Mouse (Mus musculus) hindbrain, embryonic 11.5 days (tissue): Measurements from ENCODE around the gene Wipi2. TPM values are rescaled to one million over a fixed set of nuclear protein-coding genes. Genes with fewer than 3 reads are reported as not detected.

ENCODE experiments used
- ATAC-seq: fragments of 200-750 bp; cut with Nextera tagmentation; 2 replicates; pipeline ENCODE4 v1.8.0; 2017; ENCODE audit warnings: mild to moderate bottlenecking, moderate TSS enrichment, moderate library complexity; ENCODE audit not compliant: low FRiP score
- DNase-seq: peaks from one replicate; pipeline ENCODE4 v3.0.0-alpha.2; 2015; ENCODE audit warnings: low spot score
- H3K27ac ChIP-seq: fragments of 300-500 bp; sonication (generic); 2 replicates; pipeline ENCODE4 v1.5.1; 2014; ENCODE audit warnings: mild to moderate bottlenecking, low read depth, low read length
- H3K27me3 ChIP-seq: fragments of 300-500 bp; sonication (generic); 2 replicates; pipeline ENCODE4 v1.6.1; 2014; ENCODE audit warnings: mild to moderate bottlenecking, low read length, moderate library complexity, mixed read lengths; ENCODE audit not compliant: control insufficient read depth, insufficient read depth
- H3K36me3 ChIP-seq: fragments of 300-500 bp; sonication (generic); 2 replicates; pipeline ENCODE4 v1.6.1; 2014; ENCODE audit warnings: mild to moderate bottlenecking, low read length, moderate library complexity, mixed read lengths; ENCODE audit not compliant: control insufficient read depth, insufficient read depth
- H3K4me1 ChIP-seq: fragments of 300-500 bp; sonication (generic); replicated peaks from 2 replicates; pipeline ENCODE4 v1.6.1; 2014; ENCODE audit warnings: low read length, mixed read lengths; ENCODE audit not compliant: control insufficient read depth, insufficient read depth
- H3K4me2 ChIP-seq: fragments of 300-500 bp; sonication (generic); replicated peaks from 2 replicates; pipeline ENCODE4 v1.6.1; 2014; ENCODE audit warnings: mild to moderate bottlenecking, low read depth, low read length
- H3K4me3 ChIP-seq: fragments of 300-500 bp; sonication (generic); 2 replicates; pipeline ENCODE4 v1.5.1; 2014; ENCODE audit warnings: low read depth, low read length
- H3K9ac ChIP-seq: fragments of 300-500 bp; sonication (generic); 2 replicates; pipeline ENCODE4 v1.6.1; 2014; ENCODE audit warnings: low read depth, low read length
- H3K9me3 ChIP-seq: fragments of 300-500 bp; sonication (generic); 2 replicates; pipeline ENCODE4 v1.6.1; 2016; ENCODE audit warnings: low read length; ENCODE audit not compliant: control insufficient read depth
- WGBS: fragments of 180-500 bp; shearing (Covaris S2); extraction: QIAGEN DNeasy Blood & Tissue Kit; methylation state at CpG from one replicate; pipeline ENCODE4 v1.1.7; 2014; 5-methylcytosine and 5-hydroxymethylcytosine counted together
- polyA plus RNA-seq: library from polyadenylated mRNA; unstranded; fragments of >200 nt; fragmentation: Nextera tagmentation; extraction: Ambion mirVana; gene quantifications from 2 replicates; pipeline ENCODE4 v1.2.1, GENCODE M21; 2014

Gene Wipi2
- polyA plus RNA-seq, 1 experiment from 2014 or later = 43.3 TPM

DNA sequence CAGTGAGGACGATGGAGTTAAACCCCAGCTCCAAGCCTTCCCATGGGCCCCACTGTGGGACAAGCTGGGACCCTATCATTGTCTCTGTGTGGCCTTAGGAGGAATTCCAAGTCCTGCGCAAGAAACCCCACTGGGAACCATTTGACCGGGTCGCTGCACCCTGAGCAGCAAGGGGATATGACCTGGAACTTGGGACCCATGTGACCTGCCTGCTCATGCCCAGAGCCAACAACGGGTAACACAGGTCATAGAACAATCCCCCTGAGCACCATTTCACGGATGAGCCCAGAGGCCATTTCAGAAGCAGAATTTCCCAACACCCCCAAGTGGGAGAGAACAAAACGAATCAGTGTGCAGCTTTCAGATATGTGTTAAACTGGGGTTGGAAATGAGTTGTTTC lies 23.1 kb upstream of the Wipi2 start:
- Histone ChIP-seq H3K4me3 (no peak overlapping the region), H3K9ac (no peak overlapping the region), H3K4me2 (no peak overlapping the region), H3K9me3 (no peaks in the 10 kb centered on the region), H3K4me1 (peaks cover 4% of the 10 kb centered on the region; the same call in 1 of the 2 replicates), H3K27ac (no peak overlapping the region), H3K36me3 (no peaks in the 10 kb centered on the region), H3K27me3 (peaks cover 3% of the 10 kb centered on the region; the same call in 1 of the 2 replicates)
- no peak for ATAC-seq
- WGBS = 73% methylated on average over 7 of the region's 7 CpGs
- no peak for DNase-seq

DNA sequence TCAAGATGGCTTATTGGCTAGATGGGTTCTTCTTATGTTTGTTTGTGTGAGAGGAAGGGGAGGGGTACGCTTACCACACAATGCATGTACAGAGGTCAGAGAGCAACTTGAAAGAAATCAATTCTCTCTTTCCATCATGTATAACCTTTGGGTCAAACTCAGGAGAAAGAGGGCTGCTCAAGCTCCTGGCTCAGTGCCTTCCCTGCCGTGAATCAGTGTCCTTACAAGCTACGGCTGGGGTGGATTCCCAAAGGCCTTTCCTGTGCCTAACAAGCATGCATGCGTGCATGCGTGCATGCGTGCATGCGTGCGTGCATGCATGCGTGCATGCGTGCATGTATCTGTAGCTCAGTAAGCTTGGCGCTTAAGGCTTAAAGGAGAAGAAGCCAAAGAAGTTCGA lies 22.2 kb upstream of the Wipi2 start:
- 82% methylated on average over 12 of the region's 12 CpGs for WGBS
- H3K4me1 ChIP-seq = peaks cover 4% of the 10 kb centered on the region; the same call in 1 of the 2 replicates
- no peak overlapping the region for H3K4me3 ChIP-seq
- no peaks in the 10 kb centered on the region for H3K36me3 ChIP-seq
- H3K9me3 ChIP-seq = no peaks in the 10 kb centered on the region
- no peak overlapping the region for H3K9ac ChIP-seq
- no peak for DNase-seq
- no peak for ATAC-seq
- H3K27me3 ChIP-seq = peaks cover 3% of the 10 kb centered on the region; the same call in 1 of the 2 replicates
- H3K27ac ChIP-seq = no peak overlapping the region
- H3K4me2 ChIP-seq = no peak overlapping the region

DNA sequence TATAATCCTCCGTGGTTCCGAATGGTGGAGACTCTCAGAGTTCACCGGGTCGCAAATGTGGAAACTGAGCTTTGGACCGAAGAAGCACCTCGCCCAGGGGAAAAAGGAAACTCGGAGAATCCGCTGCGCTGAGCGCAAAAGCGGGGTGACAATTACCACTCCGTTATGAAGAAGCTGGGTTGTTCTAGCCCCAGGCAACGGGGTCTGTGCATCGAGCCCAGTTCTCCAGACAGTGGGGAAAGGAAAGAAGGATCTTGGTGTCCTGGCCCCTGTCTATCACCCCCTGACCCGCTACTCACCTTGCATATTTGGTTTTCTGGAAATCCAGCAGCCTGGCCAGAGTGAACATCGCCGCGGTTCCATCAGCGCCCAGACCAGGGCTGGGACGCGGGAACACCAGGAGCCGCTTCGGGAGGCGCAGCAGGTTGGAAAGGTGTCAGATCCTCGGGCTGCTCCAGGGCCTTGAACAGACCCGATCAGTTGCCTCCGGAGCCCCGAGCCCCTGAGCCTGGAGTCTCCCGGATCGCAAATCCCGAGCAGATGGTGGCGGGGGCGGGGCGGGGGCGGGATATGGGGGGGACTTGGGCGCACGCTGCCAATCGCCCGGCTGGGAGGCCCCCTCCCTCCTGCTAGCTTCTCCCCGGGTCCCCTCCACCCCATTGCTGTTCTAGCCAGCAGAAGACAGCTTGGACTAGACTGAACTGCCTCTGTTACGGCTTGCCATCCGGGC lies 19.1 kb upstream of the Wipi2 start, which contains the start of gene Mmd2:
Gene Mmd2, minus strand, starts transcription at position 542 of the 730 bp plus-strand sequence.
- DNase-seq (peak; percentile 42), ATAC-seq (peak; percentile 40; the same call in 1 of the 2 replicates)
- Histone ChIP-seq H3K4me3 (peak within 1 kb of the TSS; percentile 36), H3K4me2 (peak within 1 kb of the TSS; percentile 78), H3K27ac (no peak within 1 kb of the TSS), H3K9ac (peak within 1 kb of the TSS; percentile 50; the same call in 1 of the 2 replicates), H3K4me1 (peaks cover 4% of the 10 kb centered on the region; the same call in 1 of the 2 replicates), H3K9me3 (no peaks in the 10 kb centered on the region), H3K36me3 (no peaks in the 10 kb centered on the region), H3K27me3 (peaks cover 3% of the 10 kb centered on the region; the same call in 1 of the 2 replicates)
- 5% methylated on average over 36 of the region's 42 CpGs for WGBS

DNA sequence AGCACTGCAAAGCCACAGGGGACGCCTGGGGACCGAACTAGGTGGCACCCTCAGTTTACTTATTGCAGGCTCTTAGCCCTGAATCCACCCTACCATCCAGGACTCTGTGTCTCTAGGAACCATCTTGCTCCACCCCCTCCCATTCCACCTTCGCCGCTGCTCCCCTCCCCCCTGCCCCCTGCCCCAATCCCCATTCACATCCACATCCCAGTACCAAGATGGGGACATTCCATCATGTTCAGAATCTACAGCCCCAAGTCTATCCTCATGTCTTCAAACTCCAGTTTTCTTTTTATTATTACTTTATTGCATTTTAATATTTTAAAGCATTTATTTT lies 18.5 kb upstream of the Wipi2 start:
- Histone ChIP-seq H3K9me3 (no peaks in the 10 kb centered on the region), H3K4me1 (peaks cover 4% of the 10 kb centered on the region; the same call in 1 of the 2 replicates), H3K27ac (no peak overlapping the region), H3K4me3 (peak overlapping the region; percentile 36), H3K36me3 (no peaks in the 10 kb centered on the region), H3K9ac (peak overlapping the region; percentile 50; the same call in 1 of the 2 replicates), H3K27me3 (peaks cover 3% of the 10 kb centered on the region; the same call in 1 of the 2 replicates), H3K4me2 (peak overlapping the region; percentile 78)
- ATAC-seq (no peak), DNase-seq (peak; percentile 13)
- 4% methylated on average over 4 of the region's 4 CpGs for WGBS

DNA sequence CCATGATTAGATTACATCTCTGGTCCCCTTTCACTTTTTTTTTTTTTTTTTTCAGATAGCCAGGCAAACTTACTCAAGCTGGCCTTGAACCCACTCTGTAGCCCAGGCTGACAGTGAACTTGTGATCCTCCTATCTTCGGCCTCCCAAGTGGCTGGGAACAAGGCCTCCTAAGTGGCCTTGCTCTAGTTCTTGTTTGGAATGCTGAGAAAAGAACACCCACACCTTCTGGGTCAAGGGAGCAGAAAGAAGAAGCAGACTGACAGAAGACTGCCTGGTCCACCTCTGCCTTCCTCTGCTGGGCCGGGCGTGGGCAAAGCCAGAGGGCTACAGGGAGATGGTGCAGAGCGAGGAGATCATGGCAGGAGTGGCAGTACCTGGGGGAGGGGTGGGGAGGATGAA lies 17.1 kb upstream of the Wipi2 start:
- no peak overlapping the region for H3K4me3 ChIP-seq
- no peak overlapping the region for H3K4me2 ChIP-seq
- DNase-seq (no peak), ATAC-seq (no peak)
- H3K9me3 ChIP-seq = no peaks in the 10 kb centered on the region
- no peaks in the 10 kb centered on the region for H3K36me3 ChIP-seq
- peaks cover 4% of the 10 kb centered on the region; the same call in 1 of the 2 replicates for H3K4me1 ChIP-seq
- H3K9ac ChIP-seq = no peak overlapping the region
- H3K27ac ChIP-seq = no peak overlapping the region
- 86% methylated on average over 4 of the region's 4 CpGs for WGBS
- H3K27me3 ChIP-seq = peaks cover 3% of the 10 kb centered on the region; the same call in 1 of the 2 replicates

DNA sequence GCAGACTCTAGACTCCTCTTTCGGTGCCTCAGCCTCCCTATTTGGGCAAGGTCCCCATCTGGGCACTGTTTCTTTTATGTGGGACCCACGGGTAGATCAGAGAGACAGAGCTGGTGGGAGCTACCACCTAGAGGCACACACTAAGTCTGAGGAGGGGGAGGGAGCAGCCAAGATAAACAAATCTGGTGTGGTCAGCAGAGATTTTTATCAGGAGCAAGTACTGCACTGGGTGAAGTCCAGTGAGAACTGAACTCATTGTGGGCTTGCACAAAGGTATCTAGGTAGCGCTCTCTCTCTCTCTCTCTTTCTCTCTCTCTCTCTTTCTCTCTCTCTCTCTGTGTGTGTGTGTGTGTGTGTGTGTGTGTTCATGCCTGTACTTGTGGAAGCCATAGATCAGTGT lies 13.0 kb upstream of the Wipi2 start:
- ATAC-seq (no peak), DNase-seq (no peak)
- no peaks in the 10 kb centered on the region for H3K9me3 ChIP-seq
- 68% methylated on average over 3 of the region's 3 CpGs for WGBS
- no peaks in the 10 kb centered on the region for H3K36me3 ChIP-seq
- no peaks in the 10 kb centered on the region for H3K27me3 ChIP-seq
- H3K9ac ChIP-seq = no peak overlapping the region
- H3K4me1 ChIP-seq = no peaks in the 10 kb centered on the region
- no peak overlapping the region for H3K4me3 ChIP-seq
- H3K27ac ChIP-seq = no peak overlapping the region
- no peak overlapping the region for H3K4me2 ChIP-seq

DNA sequence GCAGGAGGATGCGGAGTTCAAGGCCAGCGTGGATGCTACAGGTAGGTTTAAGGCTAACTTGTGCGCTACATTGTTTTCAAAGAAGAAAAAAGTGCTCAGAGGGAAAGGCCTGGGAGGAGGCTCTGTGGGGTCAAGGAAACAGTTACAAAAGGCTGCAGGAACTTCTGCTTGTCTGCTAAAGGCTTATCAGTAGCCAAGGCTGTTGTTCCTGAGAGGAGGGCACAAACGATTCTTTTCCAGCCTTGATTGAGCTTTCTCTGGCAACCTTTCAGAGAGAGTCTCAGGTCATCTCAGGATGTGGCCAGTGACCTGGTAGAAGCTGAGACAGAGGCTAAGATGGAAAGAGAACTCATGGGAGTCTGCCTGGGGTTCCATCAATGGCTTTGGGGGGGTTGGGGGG lies 11.9 kb upstream of the Wipi2 start:
- 88% methylated on average over 4 of the region's 4 CpGs for WGBS

DNA sequence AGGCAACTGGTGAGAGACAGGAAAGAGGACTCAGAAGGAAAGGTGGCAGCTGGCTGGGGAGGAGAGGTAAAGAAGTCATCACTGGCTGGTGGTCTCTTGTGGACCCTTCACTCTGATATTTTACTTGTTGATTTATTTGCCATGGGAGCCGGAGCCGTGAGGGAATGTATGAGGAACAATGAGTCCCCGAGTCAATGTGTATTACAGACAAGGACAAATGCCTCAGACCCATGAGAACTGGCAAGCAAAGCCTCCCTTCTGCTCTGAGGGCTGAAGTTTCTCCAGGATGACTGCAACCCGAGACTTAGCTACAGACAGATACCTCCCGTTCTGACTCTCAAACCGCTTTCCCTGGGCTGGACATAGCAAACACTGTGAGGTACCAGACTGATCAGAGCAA lies 11.2 kb upstream of the Wipi2 start:
- Histone ChIP-seq H3K36me3 (no peaks in the 10 kb centered on the region), H3K9ac (no peak overlapping the region), H3K27me3 (no peaks in the 10 kb centered on the region), H3K4me2 (no peak overlapping the region), H3K9me3 (no peaks in the 10 kb centered on the region), H3K4me1 (no peaks in the 10 kb centered on the region), H3K27ac (no peak overlapping the region), H3K4me3 (no peak overlapping the region)
- ATAC-seq = no peak
- 70% methylated on average over 6 of the region's 6 CpGs for WGBS
- no peak for DNase-seq

More for the DNA sequence above, 11.9 kb upstream of the Wipi2 start:
- no peaks in the 10 kb centered on the region for H3K9me3 ChIP-seq
- no peak overlapping the region for H3K4me2 ChIP-seq
- no peaks in the 10 kb centered on the region for H3K4me1 ChIP-seq
- H3K4me3 ChIP-seq = no peak overlapping the region
- no peak overlapping the region for H3K9ac ChIP-seq
- no peaks in the 10 kb centered on the region for H3K27me3 ChIP-seq
- H3K27ac ChIP-seq = no peak overlapping the region
- ATAC-seq = no peak
- no peak for DNase-seq
- no peaks in the 10 kb centered on the region for H3K36me3 ChIP-seq

DNA sequence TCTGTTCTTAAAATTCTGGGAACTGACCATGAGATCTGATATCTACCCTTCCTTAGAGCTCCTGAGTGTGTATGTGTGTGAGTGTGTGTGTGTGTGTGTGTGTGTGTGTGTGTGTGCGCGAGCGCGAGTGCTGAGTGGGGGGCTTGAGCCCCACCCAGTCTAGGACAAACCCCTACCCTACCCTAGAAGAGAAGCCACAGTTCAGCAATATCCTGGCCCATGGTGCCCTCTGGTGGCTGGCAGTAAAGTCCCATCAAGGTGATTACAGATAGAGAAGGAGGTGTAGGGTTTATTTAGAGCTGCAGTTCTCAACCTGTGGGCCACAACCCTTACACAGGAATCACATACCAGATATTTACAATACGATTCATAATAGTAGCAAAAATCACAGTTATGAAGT lies 7.6 kb upstream of the Wipi2 start:
- H3K4me1 ChIP-seq = no peaks in the 10 kb centered on the region
- no peak overlapping the region for H3K4me3 ChIP-seq
- H3K4me2 ChIP-seq = no peak overlapping the region
- H3K27ac ChIP-seq = no peak overlapping the region
- H3K9me3 ChIP-seq = no peaks in the 10 kb centered on the region
- DNase-seq = peak; percentile 66
- no peak overlapping the region for H3K9ac ChIP-seq
- 25% methylated on average over 5 of the region's 5 CpGs for WGBS
- no peaks in the 10 kb centered on the region for H3K36me3 ChIP-seq
- no peaks in the 10 kb centered on the region for H3K27me3 ChIP-seq
- ATAC-seq = peak; percentile 54
